Mouse (Mus musculus) heart, embryonic 12.5 days (tissue): ENCODE results near the gene Krtap4-1. TPM values are rescaled to one million over a fixed set of nuclear protein-coding genes. Genes with fewer than 3 reads are reported as not detected.

Source experiments
- ATAC-seq: fragments of 200-750 bp; cut with Nextera tagmentation; 2 replicates; pipeline ENCODE4 v1.8.0; 2017; ENCODE audit warnings: moderate TSS enrichment, moderate library complexity; ENCODE audit not compliant: insufficient number of reproducible peaks, low FRiP score
- H3K27ac ChIP-seq: fragments of 300-500 bp; sonication (generic); 2 replicates; pipeline ENCODE4 v1.5.1; 2016; ENCODE audit warnings: mild to moderate bottlenecking, moderate library complexity; ENCODE audit not compliant: poor library complexity, severe bottlenecking
- H3K27me3 ChIP-seq: fragments of 300-500 bp; sonication (generic); replicated peaks from 2 replicates; pipeline ENCODE4 v1.6.1; 2016; ENCODE audit warnings: mild to moderate bottlenecking, moderate library complexity
- H3K36me3 ChIP-seq: fragments of 300-500 bp; sonication (generic); 2 replicates; pipeline ENCODE4 v1.6.1; 2016; ENCODE audit warnings: mild to moderate bottlenecking, moderate library complexity
- H3K4me1 ChIP-seq: fragments of 300-500 bp; sonication (generic); replicated peaks from 2 replicates; pipeline ENCODE4 v1.6.1; 2016; ENCODE audit warnings: mild to moderate bottlenecking
- H3K4me2 ChIP-seq: fragments of 300-500 bp; sonication (generic); 2 replicates; pipeline ENCODE4 v1.6.1; 2016; ENCODE audit warnings: mild to moderate bottlenecking, moderate library complexity
- H3K4me3 ChIP-seq: fragments of 300-500 bp; sonication (generic); 2 replicates; pipeline ENCODE4 v1.5.1; 2016; ENCODE audit warnings: mild to moderate bottlenecking
- H3K9ac ChIP-seq: fragments of 300-500 bp; sonication (generic); 2 replicates; pipeline ENCODE4 v1.6.1; 2016; ENCODE audit warnings: mild to moderate bottlenecking, moderate library complexity
- H3K9me3 ChIP-seq: fragments of 300-500 bp; sonication (generic); replicated peaks from 2 replicates; pipeline ENCODE4 v1.6.1; 2016; ENCODE audit warnings: mild to moderate bottlenecking, moderate library complexity
- WGBS: fragments of 180-500 bp; shearing (Covaris S2); methylation state at CpG from one replicate; pipeline ENCODE4 v1.1.7; 2016; 5-methylcytosine and 5-hydroxymethylcytosine counted together
- polyA plus RNA-seq: library from polyadenylated mRNA; unstranded; fragments of >200 nt; fragmentation: Nextera tagmentation; extraction: Ambion mirVana; gene quantifications from 2 replicates; pipeline ENCODE4 v1.2.1, GENCODE M21; 2016

The Krtap4-1 gene
- polyA plus RNA-seq, 1 experiment from 2014 or later = not detected

GRCm38 (mm10) chr11:99585096-99585495 lies 42.9 kb downstream of the Krtap4-1 start:
- H3K4me3 ChIP-seq = no peak overlapping the region
- no peaks in the 10 kb centered on the region for H3K4me1 ChIP-seq
- H3K27ac ChIP-seq = no peak overlapping the region
- 0 out of 2 replicates have a peak, but pooled peaks cover 3% of the 10 kb centered on the region for H3K27me3 ChIP-seq
- H3K9ac ChIP-seq = no peak overlapping the region
- H3K4me2 ChIP-seq = no peak overlapping the region
- WGBS = 81% methylated on average over 7 of the region's 7 CpGs
- H3K9me3 ChIP-seq = no peaks in the 10 kb centered on the region
- no peaks in the 10 kb centered on the region for H3K36me3 ChIP-seq
- ATAC-seq = no peak

- no peak within 1 kb of the TSS for H3K9ac ChIP-seq
- no peak within 1 kb of the TSS for H3K4me2 ChIP-seq
- H3K9me3 ChIP-seq = no peaks in the 10 kb centered on the region
- H3K4me3 ChIP-seq = no peak within 1 kb of the TSS
- 69% methylated on average over 5 of the region's 5 CpGs for WGBS
- 0 out of 2 replicates have a peak, but pooled peaks cover 3% of the 10 kb centered on the region for H3K27me3 ChIP-seq
- no peak for ATAC-seq
- no peak within 1 kb of the TSS for H3K27ac ChIP-seq
- H3K36me3 ChIP-seq = no peaks in the 10 kb centered on the region
- no peaks in the 10 kb centered on the region for H3K4me1 ChIP-seq
Measured at GRCm38 (mm10) chr11:99583245-99583704, 44.8 kb downstream of the Krtap4-1 start, which contains the start of gene Krtap1-4. Krtap1-4 (minus strand) TSS chr11:99583654.

- H3K4me1 ChIP-seq = no peaks in the 10 kb centered on the region
- no peaks in the 10 kb centered on the region for H3K9me3 ChIP-seq
- no peak overlapping the region for H3K4me3 ChIP-seq
- no peak overlapping the region for H3K4me2 ChIP-seq
- H3K36me3 ChIP-seq = no peaks in the 10 kb centered on the region
- H3K9ac ChIP-seq = no peak overlapping the region
- 0 out of 2 replicates have a peak, but pooled peaks cover 3% of the 10 kb centered on the region for H3K27me3 ChIP-seq
- H3K27ac ChIP-seq = no peak overlapping the region
- WGBS = 77% methylated on average over 6 of the region's 6 CpGs
- ATAC-seq = no peak
Measured at GRCm38 (mm10) chr11:99581564-99581963, 46.5 kb downstream of the Krtap4-1 start.

GRCm38 (mm10) chr11:99581051-99581450 lies 47.0 kb downstream of the Krtap4-1 start:
- Histone ChIP-seq H3K4me3 (no peak overlapping the region), H3K4me1 (no peaks in the 10 kb centered on the region), H3K4me2 (no peak overlapping the region), H3K9ac (no peak overlapping the region), H3K9me3 (no peaks in the 10 kb centered on the region), H3K36me3 (no peaks in the 10 kb centered on the region), H3K27me3 (0 out of 2 replicates have a peak, but pooled peaks cover 3% of the 10 kb centered on the region), H3K27ac (no peak overlapping the region)
- no peak for ATAC-seq
- WGBS = 86% methylated on average over 5 of the region's 5 CpGs

GRCm38 (mm10) chr11:99580636-99581035 lies 47.4 kb downstream of the Krtap4-1 start, which contains the start of gene Krtap1-5:
Krtap1-5 (minus strand) TSS chr11:99581016.
- no peak for ATAC-seq
- 0 out of 2 replicates have a peak, but pooled peaks cover 3% of the 10 kb centered on the region for H3K27me3 ChIP-seq
- no peak within 1 kb of the TSS for H3K27ac ChIP-seq
- 84% methylated on average over 6 of the region's 6 CpGs for WGBS
- no peak within 1 kb of the TSS for H3K4me2 ChIP-seq
- no peak within 1 kb of the TSS for H3K4me3 ChIP-seq
- H3K4me1 ChIP-seq = no peaks in the 10 kb centered on the region
- H3K36me3 ChIP-seq = no peaks in the 10 kb centered on the region
- H3K9me3 ChIP-seq = no peaks in the 10 kb centered on the region
- no peak within 1 kb of the TSS for H3K9ac ChIP-seq

Other genes starting within 250 kb of the Krtap4-1 start
- 16.6 and 18.8 TPM in 2 replicates for gene Krt10, start 238.9 kb downstream of the Krtap4-1 start, polyA plus RNA-seq
- gene Krt12, start 206.0 kb downstream of the Krtap4-1 start, polyA plus RNA-seq = not detected in 2 replicates
- 3.6 and 4.1 TPM in 2 replicates for gene Krt20, start 190.1 kb downstream of the Krtap4-1 start, polyA plus RNA-seq
- gene Krt23, start 135.1 kb downstream of the Krtap4-1 start, polyA plus RNA-seq = 0.27 and 0.52 TPM in 2 replicates
- gene Krt39, start 106.9 kb downstream of the Krtap4-1 start, polyA plus RNA-seq = not detected in 2 replicates
- not detected in 2 replicates for gene Krt40, start 85.1 kb downstream of the Krtap4-1 start, polyA plus RNA-seq
- not detected in 2 replicates for gene Krtap3-3, start 77.4 kb downstream of the Krtap4-1 start, polyA plus RNA-seq
- gene Krtap3-2, start 71.4 kb downstream of the Krtap4-1 start, polyA plus RNA-seq = not detected in 2 replicates
- gene Gm11939, start 68.8 kb downstream of the Krtap4-1 start, polyA plus RNA-seq = not detected in 2 replicates
- not detected in 2 replicates for gene Krtap3-1, start 61.6 kb downstream of the Krtap4-1 start, polyA plus RNA-seq
- gene Krtap1-5, start 47.2 kb downstream of the Krtap4-1 start, polyA plus RNA-seq = not detected in 2 replicates
- gene Krtap1-4, start 44.6 kb downstream of the Krtap4-1 start, polyA plus RNA-seq = not detected in 2 replicates
- gene Krtap1-3, start 36.9 kb downstream of the Krtap4-1 start, polyA plus RNA-seq = not detected in 2 replicates
- gene Krtap9-3, start 30.1 kb downstream of the Krtap4-1 start, polyA plus RNA-seq = not detected in 2 replicates
- not detected in 2 replicates for gene Gm11938, start 24.9 kb downstream of the Krtap4-1 start, polyA plus RNA-seq
- gene Gm11937, start 18.0 kb downstream of the Krtap4-1 start, polyA plus RNA-seq = not detected in 2 replicates
- not detected in 2 replicates for gene Krtap2-4, start 13.4 kb downstream of the Krtap4-1 start, polyA plus RNA-seq
- not detected in 2 replicates for gene Gm11562, start 7.8 kb downstream of the Krtap4-1 start, polyA plus RNA-seq
- gene Krtap4-2, start 6.8 kb upstream of the Krtap4-1 start, polyA plus RNA-seq = not detected in 2 replicates
- not detected in 2 replicates for gene Krtap4-7, start 15.9 kb upstream of the Krtap4-1 start, polyA plus RNA-seq
- gene Gm11555, start 22.0 kb upstream of the Krtap4-1 start, polyA plus RNA-seq = not detected in 2 replicates
- not detected in 2 replicates for gene Gm11563, start 30.7 kb upstream of the Krtap4-1 start, polyA plus RNA-seq
- not detected in 2 replicates for gene Krtap4-6, start 37.7 kb upstream of the Krtap4-1 start, polyA plus RNA-seq
- gene Gm14190, start 62.5 kb upstream of the Krtap4-1 start, polyA plus RNA-seq = not detected in 2 replicates
- gene Gm14180, start 106.1 kb upstream of the Krtap4-1 start, polyA plus RNA-seq = not detected in 2 replicates
- gene Gm11595, start 144.7 kb upstream of the Krtap4-1 start, polyA plus RNA-seq = not detected in 2 replicates
- gene Krtap4-8, start 152.5 kb upstream of the Krtap4-1 start, polyA plus RNA-seq = not detected in 2 replicates
- gene Krtap4-9, start 157.0 kb upstream of the Krtap4-1 start, polyA plus RNA-seq = not detected in 2 replicates
- gene Gm11596, start 165.2 kb upstream of the Krtap4-1 start, polyA plus RNA-seq = not detected in 2 replicates
- not detected in 2 replicates for gene Gm11569, start 170.7 kb upstream of the Krtap4-1 start, polyA plus RNA-seq
- gene Gm11554, start 176.2 kb upstream of the Krtap4-1 start, polyA plus RNA-seq = not detected in 2 replicates
- not detected in 2 replicates for gene Krtap4-13, start 181.7 kb upstream of the Krtap4-1 start, polyA plus RNA-seq
- not detected in 2 replicates for gene Gm11564, start 187.4 kb upstream of the Krtap4-1 start, polyA plus RNA-seq
- gene 2300003K06Rik, start 209.8 kb upstream of the Krtap4-1 start, polyA plus RNA-seq = not detected in 2 replicates
- not detected in 2 replicates for gene Krtap4-16, start 223.4 kb upstream of the Krtap4-1 start, polyA plus RNA-seq
- gene Gm11568, start 229.7 kb upstream of the Krtap4-1 start, polyA plus RNA-seq = not detected in 2 replicates
- gene Gm11559, start 236.2 kb upstream of the Krtap4-1 start, polyA plus RNA-seq = not detected in 2 replicates
- gene Krtap9-1, start 245.2 kb upstream of the Krtap4-1 start, polyA plus RNA-seq = not detected in 2 replicates